Mouse (Mus musculus) megakaryocyte progenitor cell, adult 5-6 weeks (primary cell): ENCODE data around the gene Rerg. TPM values are rescaled to one million over a fixed set of nuclear protein-coding genes. Genes with fewer than 3 reads are reported as not detected.

Source experiments
- ATAC-seq: replicated peaks from 2 replicates; pipeline ENCODE4 v1.8.0; 2016; ENCODE audit warnings: mild to moderate bottlenecking, moderate TSS enrichment, inconsistent platforms; ENCODE audit not compliant: poor library complexity
- total RNA-seq, 2 experiments: library from RNA; stranded (forward) in 1 of 2; stranded (reverse) in 1 of 2; fragments of 157-497, 149-512 nt in 1 of 2; fragments of 200-1000 nt in 1 of 2; gene quantifications; 2 replicates each; pipeline versions ENCODE4 v1.2.3 to v1.2.4; 2015 to 2017

Rerg gene
- total RNA-seq, 2 experiments from 2014 or later = not detected

GRCm38 (mm10) chr6:137163571-137163970 is 6.7 kb downstream of the Rerg start:
- ATAC-seq = peak; percentile 86

GRCm38 (mm10) chr6:137163061-137163460 is 7.2 kb downstream of the Rerg start:
- no peak for ATAC-seq

GRCm38 (mm10) chr6:137162481-137162880 is 7.8 kb downstream of the Rerg start:
- ATAC-seq = no peak

- peak; percentile 47 for ATAC-seq
Measured at GRCm38 (mm10) chr6:137161491-137162088, 8.7 kb downstream of the Rerg start.

- no peak for ATAC-seq
Measured at GRCm38 (mm10) chr6:137159372-137159926, 10.8 kb downstream of the Rerg start.

GRCm38 (mm10) chr6:137156437-137157219 is 13.7 kb downstream of the Rerg start:
- ATAC-seq = peak; percentile 89

- ATAC-seq = no peak
Measured at GRCm38 (mm10) chr6:137155196-137156137, 14.8 kb downstream of the Rerg start.

- ATAC-seq = no peak
Measured at GRCm38 (mm10) chr6:137153021-137153420, 17.3 kb downstream of the Rerg start.

GRCm38 (mm10) chr6:137151015-137151414 is 19.3 kb downstream of the Rerg start:
- ATAC-seq = peak; percentile 92

- no peak for ATAC-seq
Measured at GRCm38 (mm10) chr6:137149833-137150232, 20.5 kb downstream of the Rerg start.

- ATAC-seq = no peak
Measured at GRCm38 (mm10) chr6:137146910-137147309, 23.4 kb downstream of the Rerg start.

- ATAC-seq = no peak
Measured at GRCm38 (mm10) chr6:137145611-137146010, 24.7 kb downstream of the Rerg start.

- no peak for ATAC-seq
Measured at GRCm38 (mm10) chr6:137144958-137145535, 25.2 kb downstream of the Rerg start.

GRCm38 (mm10) chr6:137144526-137144840 is 25.8 kb downstream of the Rerg start:
- ATAC-seq = peak; percentile 40

- no peak; the same call in 1 of the 2 replicates for ATAC-seq
Measured at GRCm38 (mm10) chr6:137143818-137144525, 26.3 kb downstream of the Rerg start.

GRCm38 (mm10) chr6:137142796-137143195 is 27.5 kb downstream of the Rerg start:
- ATAC-seq = no peak

- ATAC-seq = peak; percentile 59
Measured at GRCm38 (mm10) chr6:137141247-137141820, 29.0 kb downstream of the Rerg start.

GRCm38 (mm10) chr6:137138822-137139221 is 31.5 kb downstream of the Rerg start:
- ATAC-seq = no peak

- ATAC-seq = no peak
Measured at GRCm38 (mm10) chr6:137138391-137138790, 31.9 kb downstream of the Rerg start.

GRCm38 (mm10) chr6:137136401-137136800 is 33.9 kb downstream of the Rerg start:
- ATAC-seq = no peak
